Mouse (Mus musculus): Measurements from ENCODE around the gene Tomm40l.

The Tomm40l gene

GRCm38 (mm10) chr1:171231844-171232243 lies 9.5 kb upstream of the Tomm40l start:
- in situ Hi-C loops (cut with MboI, MseI), result no loop called here

- in situ Hi-C loops (cut with MboI, MseI), result no loop called here
Observed at GRCm38 (mm10) chr1:171230215-171230614, 7.9 kb upstream of the Tomm40l start.

GRCm38 (mm10) chr1:171229750-171230149 lies 7.4 kb upstream of the Tomm40l start:
- in situ Hi-C loops (cut with MboI, MseI), result no loop called here

- in situ Hi-C loops (cut with MboI, MseI), result no loop called here
Observed at GRCm38 (mm10) chr1:171227879-171228278, 5.6 kb upstream of the Tomm40l start.

- in situ Hi-C loops (cut with MboI, MseI), result no loop called here
Observed at GRCm38 (mm10) chr1:171226780-171227179, 4.5 kb upstream of the Tomm40l start.

GRCm38 (mm10) chr1:171224857-171225256 lies 2.5 kb upstream of the Tomm40l start, which contains the start of gene Apoa2:
Gene Apoa2, plus strand, starts transcription at chr1:171225054.
- in situ Hi-C loops (cut with MboI, MseI), result loop anchor here in 1 of 2 experiments (5.0 kb wide), 1 partner anchor 108 kb away; no protein-coding TSS in a partner anchor

GRCm38 (mm10) chr1:171223796-171224195 lies 1.5 kb upstream of the Tomm40l start:
- in situ Hi-C loops (cut with MboI, MseI), result loop anchor here in 1 of 2 experiments (5.0 kb wide), 1 partner anchor 106 kb away; no protein-coding TSS in a partner anchor

- in situ Hi-C loops (cut with MboI, MseI), result loop anchor here in 1 of 2 experiments (5.0 kb wide), 1 partner anchor 106 kb away; no protein-coding TSS in a partner anchor
Observed at GRCm38 (mm10) chr1:171223168-171223567, 854 bp upstream of the Tomm40l start.

GRCm38 (mm10) chr1:171221281-171222193 lies 777 bp downstream of the Tomm40l start:
- in situ Hi-C loops (cut with MboI, MseI), result loop anchor here in 1 of 2 experiments (5.0 kb wide), 1 partner anchor 104 kb away; no protein-coding TSS in a partner anchor

- in situ Hi-C loops (cut with MboI, MseI), result loop anchor here in 1 of 2 experiments (5.0 kb wide), 1 partner anchor 104 kb away; no protein-coding TSS in a partner anchor
Observed at GRCm38 (mm10) chr1:171220871-171221270, 1.4 kb downstream of the Tomm40l start.

GRCm38 (mm10) chr1:171216241-171216955 lies 5.9 kb downstream of the Tomm40l start:
- in situ Hi-C loops (cut with MboI, MseI), result loop anchor here in 1 of 2 experiments (5.0 kb wide), 1 partner anchor 94 kb away; no protein-coding TSS in a partner anchor

- in situ Hi-C loops (cut with MboI, MseI), result no loop called here
Observed at GRCm38 (mm10) chr1:171213801-171214496, 8.4 kb downstream of the Tomm40l start, which contains the start of gene Nr1i3. Gene Nr1i3, plus strand, starts transcription at chr1:171213970.

GRCm38 (mm10) chr1:171212854-171213253 lies 9.5 kb downstream of the Tomm40l start:
- in situ Hi-C loops (cut with MboI, MseI), result no loop called here

GRCm38 (mm10) chr1:171209409-171209808 lies 12.9 kb downstream of the Tomm40l start:
- in situ Hi-C loops (cut with MboI, MseI), result no loop called here

GRCm38 (mm10) chr1:171205704-171206493 lies 16.4 kb downstream of the Tomm40l start:
- in situ Hi-C loops (cut with MboI, MseI), result no loop called here

- in situ Hi-C loops (cut with MboI, MseI), result no loop called here
Observed at GRCm38 (mm10) chr1:171204249-171204644, 18.1 kb downstream of the Tomm40l start.

GRCm38 (mm10) chr1:171203471-171204248 lies 18.7 kb downstream of the Tomm40l start:
- in situ Hi-C loops (cut with MboI, MseI), result no loop called here

- in situ Hi-C loops (cut with MboI, MseI), result no loop called here
Observed at GRCm38 (mm10) chr1:171200769-171201168, 21.5 kb downstream of the Tomm40l start.

- in situ Hi-C loops (cut with MboI, MseI), result no loop called here
Observed at GRCm38 (mm10) chr1:171199532-171199931, 22.8 kb downstream of the Tomm40l start.
